Mouse (Mus musculus) CD8-positive naive resting alpha-beta T cell, adult 2 months (primary cell): ENCODE data around the gene Acp2.

ENCODE experiments used
- DNase-seq, 2 experiments: peaks; one replicate each; pipeline ENCODE4 v3.0.0; 2022; ENCODE audit warnings: low read depth in 2 of 2, low spot score in 2 of 2

Acp2 gene

GRCm38 (mm10) chr2:91256256-91257125 is 53.8 kb downstream of the Acp2 start:
- DNase-seq, result peak in 1 of 2 experiments; percentile 29

- DNase-seq, result peak; percentile 42 to 53
These were observed 54.7 kb downstream of the Acp2 start for GRCm38 (mm10) chr2:91257126-91257980.

GRCm38 (mm10) chr2:91258054-91258453 is 55.4 kb downstream of the Acp2 start:
- DNase-seq, result no peak

GRCm38 (mm10) chr2:91258830-91259229 is 56.1 kb downstream of the Acp2 start:
- no peak for DNase-seq

GRCm38 (mm10) chr2:91259493-91259892 is 56.8 kb downstream of the Acp2 start:
- DNase-seq, result no peak
